Mouse (Mus musculus) heart, postnatal 0 days (tissue): ENCODE results near the gene Tep1.

Experiments
- CTCF ChIP-seq: IDR thresholded peaks from 2 replicates; pipeline ENCODE4 v1.5.1; 2016; ENCODE audit warnings: antibody characterized with exemption, control low read depth, low read depth
- EP300 ChIP-seq: IDR thresholded peaks from 2 replicates; pipeline ENCODE4 v1.6.1; 2016; ENCODE audit warnings: antibody characterized with exemption, low read depth

- TF ChIP-seq CTCF (no peak), EP300 (no peak)
These were observed 25.0 kb upstream of the Tep1 start for GRCm38 (mm10) chr14:50895407-50895806.
